Mouse (Mus musculus) embryonic facial prominence, embryonic 11.5 days (tissue): Measurements from ENCODE around the gene Nynrin. TPM values are rescaled to one million over a fixed set of nuclear protein-coding genes. Genes with fewer than 3 reads are reported as not detected.

Source experiments
- ATAC-seq: fragments of 200-750 bp; cut with Nextera tagmentation; replicated peaks from 2 replicates; pipeline ENCODE4 v1.8.0; 2017; ENCODE audit warnings: low read depth; ENCODE audit not compliant: insufficient number of reproducible peaks, low FRiP score, low TSS enrichment
- DNase-seq: peaks from one replicate; pipeline ENCODE4 v3.0.0-alpha.2; 2015; ENCODE audit warnings: low spot score
- H3K27ac ChIP-seq: fragments of 300-500 bp; sonication (generic); replicated peaks from 2 replicates; pipeline ENCODE4 v1.5.1; 2014; ENCODE audit warnings: mild to moderate bottlenecking, low read depth, low read length, control low read depth
- H3K27me3 ChIP-seq: fragments of 300-500 bp; sonication (generic); 2 replicates; pipeline ENCODE4 v1.6.1; 2014; ENCODE audit warnings: mild to moderate bottlenecking, low read length, moderate library complexity, mixed read lengths; ENCODE audit not compliant: control insufficient read depth, insufficient read depth
- H3K36me3 ChIP-seq: fragments of 300-500 bp; sonication (generic); replicated peaks from 2 replicates; pipeline ENCODE4 v1.6.1; 2014; ENCODE audit warnings: low read depth, mild to moderate bottlenecking, low read length, moderate library complexity, mixed read lengths; ENCODE audit not compliant: control insufficient read depth, insufficient read depth
- H3K4me1 ChIP-seq: fragments of 300-500 bp; sonication (generic); 2 replicates; pipeline ENCODE4 v1.6.1; 2014; ENCODE audit warnings: low read length, mixed read lengths; ENCODE audit not compliant: control insufficient read depth, insufficient read depth
- H3K4me2 ChIP-seq: fragments of 300-500 bp; sonication (generic); 2 replicates; pipeline ENCODE4 v1.6.1; 2014; ENCODE audit warnings: low read depth, mild to moderate bottlenecking, control low read depth, low read length, moderate library complexity
- H3K4me3 ChIP-seq: fragments of 300-500 bp; sonication (generic); 2 replicates; pipeline ENCODE4 v1.5.1; 2014; ENCODE audit warnings: low read depth, low read length, control low read depth
- H3K9ac ChIP-seq: fragments of 300-500 bp; sonication (generic); replicated peaks from 2 replicates; pipeline ENCODE4 v1.6.1; 2014; ENCODE audit warnings: mild to moderate bottlenecking, control low read depth, low read length
- H3K9me3 ChIP-seq: fragments of 300-500 bp; sonication (generic); replicated peaks from 2 replicates; pipeline ENCODE4 v1.6.1; 2016; ENCODE audit warnings: mild to moderate bottlenecking, low read length, inconsistent platforms, mixed read lengths; ENCODE audit not compliant: control insufficient read depth
- WGBS: fragments of 180-500 bp; shearing (Covaris S2); extraction: QIAGEN DNeasy Blood & Tissue Kit; methylation state at CpG from one replicate; pipeline ENCODE4 v1.1.7; 2014; 5-methylcytosine and 5-hydroxymethylcytosine counted together
- polyA plus RNA-seq: library from polyadenylated mRNA; unstranded; fragments of >200 nt; fragmentation: Nextera tagmentation; extraction: Ambion mirVana; gene quantifications from 2 replicates; pipeline ENCODE4 v1.2.1, GENCODE M21; 2014

Nynrin gene
- polyA plus RNA-seq, 1 experiment from 2014 or later: 13.6 TPM

DNA sequence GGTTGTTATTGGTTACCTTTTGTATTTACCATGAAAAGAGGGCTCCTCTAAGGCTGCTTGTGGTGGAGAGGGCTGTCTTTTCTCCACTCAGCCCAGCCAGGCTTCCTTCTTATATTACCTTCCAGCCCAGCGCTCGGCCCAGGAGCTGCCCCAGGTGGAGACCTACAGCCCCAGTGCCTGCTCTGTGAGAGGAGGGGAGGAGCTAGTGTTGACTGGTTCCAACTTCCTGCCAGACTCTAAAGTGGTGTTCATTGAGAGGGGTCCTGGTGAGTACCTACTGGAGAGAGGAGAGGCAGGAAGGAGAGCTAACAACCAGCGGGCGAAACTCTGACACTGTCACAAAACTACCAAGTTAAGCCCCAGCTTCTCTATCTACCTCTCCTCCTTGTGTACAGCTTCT is 23.5 kb upstream of the Nynrin start:
- Histone ChIP-seq H3K27ac (no peak overlapping the region), H3K4me2 (no peak overlapping the region), H3K4me3 (no peak overlapping the region), H3K9ac (no peak overlapping the region), H3K27me3 (no peaks in the 10 kb centered on the region), H3K4me1 (peaks cover 6% of the 10 kb centered on the region; the same call in 1 of the 2 replicates), H3K9me3 (no peaks in the 10 kb centered on the region), H3K36me3 (peaks cover 10% of the 10 kb centered on the region)
- DNase-seq (no peak), ATAC-seq (no peak)
- 83% methylated on average over 4 of the region's 4 CpGs for WGBS

DNA sequence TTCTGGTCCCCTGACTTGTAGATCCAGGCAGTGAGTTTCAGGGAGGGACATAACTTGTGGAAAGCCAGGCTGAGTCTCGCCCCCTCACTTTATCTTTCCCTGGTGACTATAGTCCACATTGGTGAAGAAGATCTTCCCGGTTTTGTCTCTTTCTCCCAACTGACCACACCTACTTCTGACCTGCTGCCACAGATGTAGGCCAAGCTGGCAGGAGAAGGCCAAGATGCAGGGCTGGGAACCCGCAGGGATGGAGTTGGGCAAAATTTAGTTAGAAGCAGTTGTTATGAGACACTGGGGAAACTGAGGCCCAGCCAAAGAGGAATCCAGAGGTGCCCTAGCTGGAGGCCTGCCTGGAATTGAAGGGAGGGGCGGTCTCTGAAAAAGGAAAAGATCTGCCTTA is 20.7 kb upstream of the Nynrin start:
- peaks cover 3% of the 10 kb centered on the region; the same call in 1 of the 2 replicates for H3K4me1 ChIP-seq
- no peak overlapping the region for H3K4me3 ChIP-seq
- H3K9me3 ChIP-seq: no peaks in the 10 kb centered on the region
- no peak for ATAC-seq
- peaks cover 10% of the 10 kb centered on the region for H3K36me3 ChIP-seq
- no peaks in the 10 kb centered on the region for H3K27me3 ChIP-seq
- H3K9ac ChIP-seq: no peak overlapping the region
- no peak for DNase-seq
- H3K27ac ChIP-seq: no peak overlapping the region
- no peak overlapping the region for H3K4me2 ChIP-seq
- 86% methylated on average over 4 of the region's 4 CpGs for WGBS

DNA sequence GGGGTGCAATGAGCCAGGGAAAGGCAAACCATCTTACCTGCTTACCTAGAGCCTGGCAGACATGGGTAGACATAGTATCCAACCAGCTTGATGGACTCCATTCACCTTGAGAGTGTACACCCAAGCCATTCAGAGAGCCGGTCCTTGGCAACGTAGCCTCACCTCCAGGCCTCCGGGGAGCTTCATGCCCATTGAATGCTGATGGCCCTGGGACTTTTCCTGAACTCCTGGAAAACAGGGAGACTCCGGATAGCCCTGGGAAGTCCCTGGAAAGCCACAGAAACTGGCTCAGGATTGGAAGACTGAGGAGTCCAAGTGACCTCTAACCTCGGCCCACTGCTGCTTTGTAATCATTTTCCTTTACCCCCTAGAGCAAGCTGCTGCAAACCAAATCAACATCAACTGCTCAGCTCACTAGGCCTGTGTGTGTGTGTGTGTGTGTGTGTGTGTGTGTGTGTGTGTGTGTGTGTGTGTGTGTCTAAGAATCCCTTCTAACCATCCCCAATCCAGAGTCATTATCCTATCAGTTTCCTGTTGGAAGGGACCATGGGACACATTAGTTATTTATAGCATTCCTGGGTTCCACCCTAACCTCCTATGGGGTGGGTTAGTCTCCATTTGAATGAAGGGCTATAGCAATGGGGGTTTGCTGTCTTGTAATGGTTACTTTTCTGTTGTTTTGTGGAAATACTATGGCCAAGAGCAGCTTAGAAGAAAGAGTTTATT is 18.8 kb upstream of the Nynrin start:
- DNase-seq (no peak), ATAC-seq (no peak)
- no peak overlapping the region for H3K4me2 ChIP-seq
- H3K9me3 ChIP-seq: no peaks in the 10 kb centered on the region
- H3K9ac ChIP-seq: no peak overlapping the region
- H3K27me3 ChIP-seq: no peaks in the 10 kb centered on the region
- no peak overlapping the region for H3K27ac ChIP-seq
- H3K4me3 ChIP-seq: no peak overlapping the region
- H3K4me1 ChIP-seq: no peaks in the 10 kb centered on the region
- H3K36me3 ChIP-seq: peaks cover 7% of the 10 kb centered on the region
- 64% methylated on average over 5 of the region's 5 CpGs for WGBS

DNA sequence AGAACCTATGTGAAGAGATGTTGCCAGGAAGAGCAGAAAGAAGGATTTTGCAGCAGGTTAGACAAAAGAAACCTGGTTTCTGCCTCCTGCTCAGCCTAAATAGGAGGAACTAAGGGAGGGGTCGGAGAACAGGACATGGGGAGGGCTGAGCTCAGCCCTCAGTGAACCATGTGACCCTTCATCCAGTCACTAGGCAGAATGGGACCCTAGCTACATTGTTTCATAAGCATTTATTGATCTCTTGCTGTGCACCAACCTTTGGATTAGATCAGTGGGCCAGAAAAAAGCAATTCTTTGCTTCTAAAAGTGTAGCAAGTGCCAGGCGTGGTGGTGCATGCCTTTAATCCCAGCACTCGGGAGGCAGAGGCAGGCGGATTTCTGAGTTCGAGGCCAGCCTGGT is 15.5 kb upstream of the Nynrin start:
- Histone ChIP-seq H3K9ac (no peak overlapping the region), H3K27me3 (no peaks in the 10 kb centered on the region), H3K27ac (no peak overlapping the region), H3K4me1 (no peaks in the 10 kb centered on the region), H3K36me3 (no peaks in the 10 kb centered on the region), H3K4me3 (no peak overlapping the region), H3K9me3 (no peaks in the 10 kb centered on the region), H3K4me2 (no peak overlapping the region)
- no peak for DNase-seq
- ATAC-seq: no peak
- 85% methylated on average over 5 of the region's 5 CpGs for WGBS

DNA sequence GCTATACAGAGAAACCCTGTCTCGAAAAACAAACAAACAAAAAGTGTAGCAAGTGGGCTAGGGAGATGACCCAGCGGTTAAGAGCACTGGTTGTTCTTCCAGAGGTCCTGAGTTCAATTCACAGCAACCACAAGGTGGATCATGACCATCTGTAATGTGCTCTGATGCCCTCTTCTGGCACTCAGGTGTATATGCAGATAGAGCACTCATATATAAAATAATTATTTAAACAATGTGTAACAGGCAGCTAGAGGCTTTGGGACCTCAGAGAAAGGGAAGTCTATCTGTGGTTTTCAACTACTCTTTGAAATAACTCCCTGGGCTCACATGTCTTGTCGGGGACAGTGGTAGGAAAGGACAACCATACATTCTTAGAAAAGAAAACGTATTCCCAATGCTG is 15.1 kb upstream of the Nynrin start:
- no peaks in the 10 kb centered on the region for H3K27me3 ChIP-seq
- H3K27ac ChIP-seq: no peak overlapping the region
- no peaks in the 10 kb centered on the region for H3K9me3 ChIP-seq
- ATAC-seq (no peak), DNase-seq (no peak)
- H3K9ac ChIP-seq: no peak overlapping the region
- H3K36me3 ChIP-seq: no peaks in the 10 kb centered on the region
- H3K4me3 ChIP-seq: no peak overlapping the region
- no peaks in the 10 kb centered on the region for H3K4me1 ChIP-seq
- 88% methylated on average over 4 of the region's 4 CpGs for WGBS
- H3K4me2 ChIP-seq: no peak overlapping the region

DNA sequence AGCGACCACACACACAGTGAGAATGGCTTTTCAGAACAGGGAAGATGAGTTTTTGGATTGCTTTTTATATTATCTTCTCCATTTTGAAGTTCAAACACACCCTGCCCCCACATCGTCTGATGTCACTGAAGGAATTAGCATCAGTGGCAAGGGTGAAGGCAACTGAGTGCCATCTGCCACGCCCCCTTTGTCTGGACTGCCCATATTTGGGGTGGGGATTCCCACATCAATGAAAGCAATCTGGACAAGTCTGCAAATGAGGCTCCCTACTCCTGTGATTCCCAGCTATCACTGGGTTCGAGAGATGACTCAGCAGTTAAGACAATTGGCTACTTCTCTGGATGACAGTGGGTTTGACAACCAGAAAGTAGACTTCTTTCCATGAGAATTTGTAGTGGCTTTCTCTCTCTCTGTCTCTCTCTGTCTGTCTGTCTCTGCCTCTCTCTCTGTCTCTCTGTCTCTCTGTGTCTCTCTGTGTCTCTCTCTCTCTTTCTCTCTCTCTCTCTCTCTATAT is 12.9 kb upstream of the Nynrin start:
- Histone ChIP-seq H3K4me2 (no peak overlapping the region), H3K27me3 (no peaks in the 10 kb centered on the region), H3K27ac (no peak overlapping the region), H3K4me3 (no peak overlapping the region), H3K9ac (no peak overlapping the region), H3K4me1 (no peaks in the 10 kb centered on the region), H3K9me3 (no peaks in the 10 kb centered on the region), H3K36me3 (no peaks in the 10 kb centered on the region)
- no peak for ATAC-seq
- DNase-seq: no peak
- WGBS: 68% methylated on average over 4 of the region's 4 CpGs

DNA sequence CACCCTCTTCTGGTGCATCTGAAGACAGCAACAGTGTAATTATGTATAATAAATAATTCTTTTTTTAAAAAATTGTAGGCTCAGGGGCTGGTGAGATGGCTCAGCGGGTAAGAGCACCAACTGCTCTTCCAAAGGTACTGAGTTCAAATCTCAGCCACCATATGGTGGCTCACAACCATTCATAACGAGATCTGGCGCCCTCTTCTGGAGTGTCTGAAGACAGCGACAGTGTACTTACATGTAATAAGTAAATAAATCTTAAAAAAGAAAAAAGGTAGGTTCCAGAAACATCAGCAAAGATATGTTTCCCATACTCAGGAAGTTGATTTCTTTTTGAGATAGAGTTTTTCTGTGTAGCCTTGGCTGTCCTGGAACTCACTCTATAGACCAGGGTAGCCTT is 11.0 kb upstream of the Nynrin start:
- Histone ChIP-seq H3K27ac (no peak overlapping the region), H3K36me3 (no peaks in the 10 kb centered on the region), H3K9me3 (no peaks in the 10 kb centered on the region), H3K9ac (no peak overlapping the region), H3K4me3 (no peak overlapping the region), H3K4me1 (no peaks in the 10 kb centered on the region), H3K27me3 (no peaks in the 10 kb centered on the region), H3K4me2 (no peak overlapping the region)
- ATAC-seq: no peak
- 77% methylated on average over 4 of the region's 4 CpGs for WGBS
- DNase-seq: no peak

DNA sequence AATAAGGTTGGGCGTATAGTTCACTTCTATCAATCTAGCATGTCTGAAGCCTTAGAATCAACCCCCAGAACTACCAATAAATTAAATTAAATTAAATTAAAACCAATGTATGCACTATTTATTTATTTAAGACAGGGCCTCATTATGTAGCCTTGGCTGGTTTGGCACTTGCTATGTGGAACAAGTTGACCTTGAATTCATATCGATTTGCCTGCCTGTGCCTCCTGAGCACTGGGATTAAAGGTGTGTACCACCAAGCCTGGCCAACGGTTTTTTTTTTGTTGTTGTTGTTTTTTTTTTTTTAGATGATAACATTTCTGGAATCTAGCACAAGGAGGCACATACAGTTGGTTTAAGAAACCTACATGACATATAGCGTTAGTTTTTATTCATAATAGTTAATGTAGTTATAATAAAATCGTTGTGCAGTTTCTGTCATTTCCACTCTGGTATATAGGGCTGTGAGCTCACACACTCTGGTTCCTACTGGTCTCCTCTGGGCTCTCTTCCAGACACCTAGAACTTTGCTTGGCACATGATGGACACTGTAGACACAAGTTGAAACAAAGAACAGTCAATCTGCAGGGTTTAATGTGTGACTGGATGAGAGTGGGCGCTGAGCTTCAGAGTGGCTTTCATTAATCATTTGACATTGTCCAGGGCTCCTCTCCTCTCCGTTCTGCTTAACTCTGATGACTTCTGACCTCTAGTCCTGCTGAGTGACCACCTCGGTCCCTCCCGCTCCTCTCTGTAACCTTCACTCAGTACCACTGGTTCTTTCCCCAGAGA is 8.1 kb upstream of the Nynrin start:
- Histone ChIP-seq H3K9me3 (no peaks in the 10 kb centered on the region), H3K27me3 (no peaks in the 10 kb centered on the region), H3K36me3 (no peaks in the 10 kb centered on the region), H3K9ac (no peak overlapping the region; the same call in 1 of the 2 replicates), H3K27ac (no peak overlapping the region), H3K4me2 (no peak overlapping the region), H3K4me3 (no peak overlapping the region), H3K4me1 (no peaks in the 10 kb centered on the region)
- DNase-seq: no peak
- no peak for ATAC-seq
- whole genome bisulfite sequencing: 74% methylated on average over 9 of the region's 9 CpGs
